Mouse (Mus musculus) ovary, postnatal 14 days (tissue): ENCODE results near the gene Amotl1.
"Not testable (repeated sequence)": the region's sequence is repeated elsewhere in the genome, so short reads cannot be mapped to it uniquely, and the experiment has no call there.

Source experiments
- DNase-seq: peaks from one replicate; pipeline ENCODE4 v3.0.0; 2022; ENCODE audit warnings: low spot score

Gene Amotl1

DNA sequence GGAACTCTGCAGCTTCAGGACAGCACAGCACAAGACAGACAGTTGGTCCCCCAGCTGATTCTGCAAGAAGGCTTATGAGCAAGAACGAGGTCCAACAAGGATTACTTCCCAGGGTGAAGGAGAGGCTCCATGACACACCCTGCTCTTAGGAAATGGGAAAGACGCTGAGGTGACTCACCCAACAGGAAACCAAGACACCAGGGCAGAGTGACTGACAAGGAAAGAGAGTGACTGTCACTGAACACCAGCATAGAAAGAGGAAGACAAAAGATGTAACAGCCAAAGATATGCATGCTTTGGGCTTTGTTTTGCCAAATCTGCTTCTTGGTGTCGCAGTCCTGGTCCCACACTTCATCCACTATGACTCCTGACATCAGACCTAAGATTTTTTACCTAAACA lies 40.5 kb downstream of the Amotl1 start:
- DNase-seq: no peak

GRCm38 (mm10) chr9:14603475-14603874 lies 41.4 kb downstream of the Amotl1 start:
- DNase-seq: no peak

DNA sequence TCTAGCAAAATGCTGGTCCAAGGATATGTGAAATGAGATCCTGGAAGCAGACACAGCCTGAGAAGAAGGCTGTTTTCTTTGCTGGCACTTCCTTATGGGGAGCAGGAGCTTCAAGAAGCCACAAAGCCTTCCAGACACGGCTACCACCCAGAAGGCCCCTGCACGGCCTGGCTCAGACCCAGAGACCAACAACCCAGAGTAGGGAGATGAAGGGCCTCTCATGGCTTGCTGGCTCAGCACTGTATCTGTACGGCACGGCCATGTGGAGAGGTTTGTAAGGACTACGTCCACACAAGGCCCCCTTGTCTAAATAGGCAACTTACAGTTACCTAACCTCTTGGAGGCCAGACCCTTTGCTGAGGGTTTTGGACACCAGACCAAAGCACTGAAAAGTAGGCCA lies 45.1 kb downstream of the Amotl1 start:
- no peak for DNase-seq

DNA sequence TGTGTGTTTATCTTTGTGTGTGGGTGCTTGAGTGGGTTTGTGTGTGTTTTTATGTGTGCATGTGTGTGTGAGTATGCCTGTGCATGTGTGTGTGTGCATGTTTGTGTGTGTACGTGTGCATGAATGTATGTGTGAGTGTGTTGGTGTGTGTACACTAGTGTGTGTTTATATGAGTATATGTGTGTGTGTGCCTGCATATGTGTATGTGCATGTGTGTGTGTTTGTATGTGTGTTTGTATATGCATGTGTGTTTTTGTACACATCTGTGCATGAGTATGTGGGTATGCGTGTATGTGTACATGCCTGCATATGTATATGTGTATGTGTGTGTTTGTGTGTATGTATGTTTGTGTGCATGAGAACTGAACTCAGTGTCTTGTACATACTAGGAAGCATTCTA lies 46.7 kb downstream of the Amotl1 start:
- DNase-seq: no peak

DNA sequence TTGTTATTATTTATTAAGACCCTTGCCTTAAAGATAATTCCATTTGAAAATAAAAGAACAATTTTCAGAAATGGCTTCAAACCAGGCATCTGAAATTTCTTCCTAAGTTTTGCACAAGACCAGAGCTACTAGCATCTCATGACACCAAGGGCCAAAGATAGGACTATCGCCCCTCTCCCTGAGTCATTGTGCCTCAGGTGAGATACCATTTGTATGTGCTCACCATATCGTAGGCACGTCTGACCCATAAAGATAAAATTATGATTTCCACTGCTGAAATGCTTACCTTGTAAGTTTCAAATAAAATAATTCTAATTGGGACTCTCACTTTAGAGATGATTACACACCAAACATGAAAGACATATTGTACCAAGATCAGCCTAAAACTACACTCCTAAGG lies 47.4 kb downstream of the Amotl1 start:
- DNase-seq: no peak

- no peak for DNase-seq
Observed at GRCm38 (mm10) chr9:14596858-14597257, 48.0 kb downstream of the Amotl1 start.

GRCm38 (mm10) chr9:14596427-14596826 lies 48.4 kb downstream of the Amotl1 start:
- no peak for DNase-seq

DNA sequence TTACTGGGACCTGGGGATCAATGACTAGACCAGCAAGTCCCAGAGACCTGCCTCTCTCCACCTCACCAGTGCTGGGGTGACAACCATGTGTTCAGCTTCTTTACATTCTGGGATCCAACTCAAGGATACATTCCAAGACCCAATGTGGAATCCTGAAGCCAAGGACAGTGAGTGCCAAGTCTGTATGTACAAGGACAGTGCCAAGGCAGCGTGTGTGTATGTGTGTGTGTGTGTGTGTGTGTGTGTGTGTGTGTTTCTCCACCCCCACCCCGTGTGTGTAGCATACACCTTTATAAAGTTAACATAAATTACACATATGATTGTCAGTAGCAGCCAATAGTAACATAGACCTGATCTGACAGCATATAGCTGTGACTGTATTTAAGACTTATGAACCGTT lies 49.0 kb downstream of the Amotl1 start:
- no peak for DNase-seq

DNA sequence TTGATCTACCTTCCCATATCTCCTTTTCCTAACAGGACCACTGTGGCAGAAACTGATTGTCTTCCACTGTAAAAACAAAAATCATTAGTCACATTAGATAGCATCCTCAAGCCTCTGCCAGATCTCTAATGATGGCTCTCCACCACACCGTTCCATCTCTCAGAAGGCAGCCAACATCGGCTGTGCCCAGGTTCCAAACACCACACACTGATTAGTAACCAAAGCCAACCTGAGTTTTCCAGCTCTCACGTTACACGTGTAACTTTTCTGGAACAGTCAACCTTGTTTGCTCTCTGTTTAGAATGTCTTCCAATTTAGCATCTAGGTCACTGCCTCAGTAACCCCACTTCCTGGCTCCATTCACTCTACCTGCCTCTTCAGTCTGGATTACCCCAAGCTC lies 51.0 kb downstream of the Amotl1 start:
- DNase-seq: no peak

DNA sequence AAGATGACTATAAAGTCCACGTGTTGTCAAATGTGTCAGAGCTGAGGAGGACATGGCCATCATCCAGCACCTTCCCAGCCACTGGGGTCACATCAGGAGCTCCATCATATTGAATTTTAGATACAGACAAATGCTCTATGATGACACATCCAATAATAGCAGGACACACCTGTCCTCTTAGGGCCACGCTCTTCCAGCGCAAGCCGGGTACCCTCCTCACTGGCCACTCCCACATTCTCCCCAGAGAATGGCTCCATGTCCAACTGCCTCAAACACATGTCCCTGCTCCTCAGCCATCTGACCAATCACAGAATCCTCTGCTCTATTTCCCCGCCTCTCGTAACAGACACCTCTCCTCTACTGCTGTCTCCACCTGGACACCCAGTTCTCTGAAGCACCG lies 54.2 kb downstream of the Amotl1 start:
- no peak for DNase-seq

DNA sequence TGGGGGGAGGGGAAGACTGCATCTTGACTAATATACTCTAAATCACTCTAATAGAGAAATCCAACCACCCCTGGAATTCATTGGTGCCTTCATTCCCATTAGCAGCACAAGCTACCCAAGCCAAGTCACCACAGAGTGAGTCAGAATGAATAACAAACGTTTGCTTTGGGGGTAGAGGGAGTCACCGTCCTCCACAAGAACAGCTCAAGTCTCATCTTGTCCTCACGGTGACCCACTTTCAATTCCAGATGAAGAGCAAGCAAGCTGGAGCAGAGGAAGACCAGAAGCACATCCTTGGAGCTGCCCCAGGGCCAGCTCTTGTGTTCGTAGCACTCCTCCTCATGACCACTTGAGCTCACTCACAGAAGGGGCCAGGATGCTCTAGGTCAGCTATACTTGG lies 56.2 kb downstream of the Amotl1 start:
- no peak for DNase-seq

DNA sequence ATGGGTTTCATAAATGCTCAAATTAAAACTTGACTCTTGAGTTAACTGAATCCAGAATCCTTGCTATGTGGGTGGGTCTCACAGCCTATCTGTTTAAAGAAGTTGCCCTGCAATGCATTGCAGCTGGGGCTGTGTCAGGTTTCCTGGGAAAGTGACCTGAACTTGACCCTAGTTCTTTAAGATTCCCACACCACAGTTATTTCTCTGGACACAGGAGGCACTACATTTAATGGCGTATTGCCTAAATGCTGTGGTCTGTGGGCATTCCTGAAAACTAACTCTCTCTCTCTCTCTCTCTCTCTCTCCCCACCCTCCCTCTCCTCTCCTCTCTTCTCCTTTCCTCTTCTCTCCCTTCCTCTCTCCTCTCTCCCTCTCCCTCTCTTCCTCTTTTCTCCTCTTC lies 59.2 kb downstream of the Amotl1 start:
- DNase-seq: no peak

DNA sequence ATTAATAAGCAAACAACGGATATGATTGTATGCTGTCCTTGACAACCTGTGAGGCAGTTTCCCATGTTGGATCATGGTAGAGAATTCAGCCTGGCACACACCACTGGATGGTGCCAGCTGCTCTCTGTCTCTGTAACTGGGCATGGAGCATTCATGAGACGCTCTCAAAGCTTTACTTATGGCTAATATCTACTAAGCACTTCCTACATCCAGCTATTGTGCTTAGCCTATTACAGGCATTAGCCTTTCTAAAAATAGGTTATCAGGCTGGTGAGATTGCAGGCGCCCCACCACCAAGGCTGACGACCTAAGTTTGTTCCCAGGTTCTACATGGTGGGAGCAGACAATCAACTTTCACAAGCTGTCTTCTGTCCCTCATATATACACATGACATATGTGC lies 65.9 kb downstream of the Amotl1 start:
- no peak for DNase-seq

GRCm38 (mm10) chr9:14576359-14576758 lies 68.5 kb downstream of the Amotl1 start:
- DNase-seq: not testable (repeated sequence)

- DNase-seq: no peak
Observed at GRCm38 (mm10) chr9:14574760-14575399, 70.0 kb downstream of the Amotl1 start.

- no peak for DNase-seq
Observed at GRCm38 (mm10) chr9:14569175-14569975, 75.5 kb downstream of the Amotl1 start.

GRCm38 (mm10) chr9:14568487-14568886 lies 76.4 kb downstream of the Amotl1 start:
- no peak for DNase-seq

GRCm38 (mm10) chr9:14564486-14564885 lies 80.4 kb downstream of the Amotl1 start:
- DNase-seq: no peak

GRCm38 (mm10) chr9:14563351-14563750 lies 81.5 kb downstream of the Amotl1 start:
- no peak for DNase-seq

- no peak for DNase-seq
Observed at GRCm38 (mm10) chr9:14560545-14560944, 84.3 kb downstream of the Amotl1 start.

DNA sequence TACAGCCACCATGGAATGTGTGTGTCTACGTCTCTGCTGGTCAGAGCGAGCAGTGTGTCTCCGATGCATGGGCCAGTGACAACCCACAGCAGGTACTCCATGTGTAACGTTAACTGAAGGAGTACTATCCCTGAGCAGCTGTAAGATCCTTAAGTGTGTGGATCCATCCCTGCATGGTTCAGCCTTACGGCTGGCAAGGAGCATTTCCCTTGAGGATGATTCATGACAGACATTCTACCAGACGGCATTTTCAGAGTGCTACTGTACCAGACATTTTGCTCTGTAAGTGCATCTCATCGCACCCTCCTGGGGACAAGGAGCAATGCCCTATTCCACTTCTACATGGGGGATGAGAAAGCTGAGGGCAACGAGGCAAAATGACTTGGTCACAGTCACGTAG lies 84.9 kb downstream of the Amotl1 start:
- no peak for DNase-seq

DNA sequence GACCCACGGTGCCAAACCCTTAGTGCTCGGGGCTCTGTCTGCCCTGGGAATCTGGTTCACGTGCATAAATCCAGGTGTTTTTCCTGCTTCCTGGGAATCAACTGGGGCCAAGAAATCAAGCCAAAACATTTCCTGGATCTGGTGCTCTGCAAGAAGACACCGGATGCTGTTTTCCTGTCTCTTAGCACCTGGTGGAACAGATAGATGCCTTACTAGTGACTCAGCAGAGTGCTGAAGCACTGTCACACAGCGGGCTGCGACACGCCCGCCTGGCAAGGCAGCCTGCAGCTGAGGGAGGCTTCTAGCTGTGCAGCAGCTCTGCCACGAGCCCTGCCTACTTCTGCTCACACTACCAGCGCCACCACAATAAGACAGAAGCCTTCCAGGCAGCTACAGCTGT lies 85.4 kb downstream of the Amotl1 start:
- DNase-seq: no peak

GRCm38 (mm10) chr9:14558332-14558731 lies 86.5 kb downstream of the Amotl1 start:
- DNase-seq: no peak

DNA sequence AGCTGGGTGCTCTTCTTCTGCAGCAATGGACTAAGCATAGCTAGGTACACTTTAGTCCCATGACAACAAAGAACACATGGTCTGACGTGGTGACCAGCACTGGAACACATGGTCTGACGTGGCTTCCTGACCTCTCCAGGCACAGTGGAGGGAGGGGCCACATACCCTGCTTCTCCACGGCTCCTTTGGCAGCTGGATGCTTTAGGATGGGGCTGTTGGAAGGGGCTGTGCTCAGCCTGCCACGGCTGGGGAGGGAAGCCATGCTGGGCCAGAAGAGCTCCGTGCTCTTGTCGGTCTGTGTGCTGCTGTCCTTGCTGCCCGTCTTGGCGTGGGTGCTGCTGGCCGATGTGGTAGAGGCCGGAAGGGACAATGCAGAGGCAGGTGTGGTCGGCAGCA lies 96.5 kb downstream of the Amotl1 start:
- no peak for DNase-seq
